Mouse (Mus musculus): ENCODE data around the gene Acr. TPM values are rescaled to one million over a fixed set of nuclear protein-coding genes. Genes with fewer than 3 reads are reported as not detected.

Gene Acr
- polyA plus RNA-seq, 1 experiment from 2014 or later: not detected

DNA sequence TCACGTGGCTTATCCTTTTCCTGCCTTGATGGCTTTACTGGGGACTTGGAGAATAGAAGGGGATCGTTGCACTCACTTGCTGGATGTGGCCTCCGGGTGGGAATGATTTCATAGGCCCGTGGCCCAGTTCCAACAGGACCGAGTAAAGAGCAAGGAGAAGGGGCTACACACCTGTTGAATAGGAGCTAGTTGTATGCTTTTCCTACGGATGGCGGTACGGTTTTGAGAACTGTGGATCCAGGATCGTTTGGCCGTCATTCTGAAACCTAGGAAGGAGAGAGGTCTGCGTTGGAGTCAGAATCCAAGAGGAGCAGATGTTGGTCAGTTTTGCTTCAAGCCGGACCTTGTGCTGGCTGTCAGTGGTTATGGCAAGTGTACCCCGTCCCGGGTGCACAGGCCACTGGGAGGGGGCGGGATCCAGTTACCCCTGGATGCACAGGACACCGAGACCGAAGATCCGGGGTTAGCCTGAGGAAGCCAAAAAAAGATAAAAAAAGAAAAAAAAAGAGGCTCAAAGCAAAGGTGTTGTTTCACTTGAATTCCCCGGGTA is 41.3 kb upstream of the Acr start:
- Histone ChIP-seq H3K27ac (replicated peaks; ENCODE audit: low read depth, low read length) (no peak overlapping the region), H3K4me1 (ENCODE audit: control insufficient read depth, insufficient read depth, low read length) (0 out of 2 replicates have a peak, but pooled peaks cover 4% of the 10 kb centered on the region), H3K9ac (ENCODE audit: low read length) (no peak overlapping the region), H3K27me3 (ENCODE audit: control insufficient read depth, insufficient read depth, low read length) (peaks cover 20% of the 10 kb centered on the region), H3K36me3 (ENCODE audit: control insufficient read depth, insufficient read depth, low read length) (no peaks in the 10 kb centered on the region), H3K4me2 (ENCODE audit: low read depth, severe bottlenecking) (no peak overlapping the region), H3K9me3 (ENCODE audit: control insufficient read depth, low read length) (no peaks in the 10 kb centered on the region), H3K4me3 (ENCODE audit: low read depth, low read length) (no peak overlapping the region)
- no peak for DNase-seq (ENCODE audit: low spot score)
- 90% methylated on average over 19 of the region's 19 CpGs for WGBS
- no peak for ATAC-seq (ENCODE audit: insufficient number of reproducible peaks, low FRiP score, low TSS enrichment, low read depth)

DNA sequence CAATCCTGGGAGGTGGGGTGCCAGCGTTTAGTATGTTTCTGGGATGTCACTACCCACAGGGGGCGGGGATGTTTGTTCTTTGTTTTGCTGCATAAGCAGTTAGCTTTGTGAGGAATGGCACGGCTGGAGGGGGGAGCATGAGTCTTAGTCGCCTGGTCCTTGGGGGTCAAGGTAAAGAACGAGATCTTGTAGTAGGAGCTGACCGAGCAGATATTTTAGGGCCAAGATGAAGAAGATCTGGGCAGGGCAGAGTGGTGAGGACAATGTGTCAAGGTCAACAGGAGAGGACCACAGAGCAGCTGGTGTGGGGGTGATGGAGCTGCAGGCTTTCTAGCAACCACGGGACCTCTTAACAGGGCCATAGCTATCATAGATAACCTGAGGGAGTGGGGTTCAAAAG is 40.7 kb upstream of the Acr start:
- 81% methylated on average over 7 of the region's 7 CpGs for WGBS
- Histone ChIP-seq H3K9me3 (ENCODE audit: control insufficient read depth, low read length) (no peaks in the 10 kb centered on the region), H3K4me1 (ENCODE audit: control insufficient read depth, insufficient read depth, low read length) (peaks cover 7% of the 10 kb centered on the region)

GRCm38 (mm10) chr15:89528201-89528850 is 39.8 kb upstream of the Acr start:
- H3K27ac ChIP-seq (replicated peaks; ENCODE audit: low read depth, low read length): no peak overlapping the region
- H3K36me3 ChIP-seq (ENCODE audit: control insufficient read depth, insufficient read depth, low read length): no peaks in the 10 kb centered on the region
- H3K9me3 ChIP-seq (ENCODE audit: control insufficient read depth, low read length): no peaks in the 10 kb centered on the region
- H3K4me1 ChIP-seq (ENCODE audit: control insufficient read depth, insufficient read depth, low read length): peaks cover 14% of the 10 kb centered on the region
- no peak for DNase-seq (ENCODE audit: low spot score)
- WGBS: 85% methylated on average over 18 of the region's 18 CpGs
- H3K27me3 ChIP-seq (ENCODE audit: control insufficient read depth, insufficient read depth, low read length): peaks cover 11% of the 10 kb centered on the region
- no peak overlapping the region for H3K9ac ChIP-seq (ENCODE audit: low read length)
- no peak overlapping the region for H3K4me2 ChIP-seq (ENCODE audit: low read depth, severe bottlenecking)
- no peak overlapping the region for H3K4me3 ChIP-seq (ENCODE audit: low read depth, low read length)
- ATAC-seq (ENCODE audit: insufficient number of reproducible peaks, low FRiP score, low TSS enrichment, low read depth): no peak

More for the DNA sequence above, 40.7 kb upstream of the Acr start:
- Histone ChIP-seq H3K27me3 (ENCODE audit: control insufficient read depth, insufficient read depth, low read length) (peaks cover 20% of the 10 kb centered on the region), H3K4me2 (ENCODE audit: low read depth, severe bottlenecking) (no peak overlapping the region), H3K27ac (replicated peaks; ENCODE audit: low read depth, low read length) (no peak overlapping the region), H3K36me3 (ENCODE audit: control insufficient read depth, insufficient read depth, low read length) (no peaks in the 10 kb centered on the region), H3K4me3 (ENCODE audit: low read depth, low read length) (no peak overlapping the region), H3K9ac (ENCODE audit: low read length) (no peak overlapping the region)
- DNase-seq (ENCODE audit: low spot score): no peak
- ATAC-seq (ENCODE audit: insufficient number of reproducible peaks, low FRiP score, low TSS enrichment, low read depth): no peak

DNA sequence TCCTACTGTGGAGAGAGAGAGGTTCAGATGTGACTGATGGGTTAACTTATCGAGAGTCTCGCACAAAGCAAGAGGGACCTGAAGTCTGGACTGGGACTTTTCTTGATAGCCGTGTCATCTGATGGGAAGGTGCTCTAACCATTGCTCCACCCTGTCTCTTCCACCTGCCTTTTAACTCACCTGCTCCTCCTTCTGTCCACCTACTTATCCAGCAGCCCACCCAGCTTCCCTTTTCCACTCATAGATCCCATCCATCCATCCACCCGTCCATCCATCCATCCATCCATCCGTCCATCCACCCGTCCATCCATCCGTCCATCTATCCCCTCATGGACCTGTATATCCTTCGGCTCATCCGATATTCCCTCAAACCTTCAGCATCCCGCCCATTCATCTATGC is 39.2 kb upstream of the Acr start:
- Histone ChIP-seq H3K9ac (ENCODE audit: low read length) (no peak overlapping the region), H3K36me3 (ENCODE audit: control insufficient read depth, insufficient read depth, low read length) (no peaks in the 10 kb centered on the region), H3K9me3 (ENCODE audit: control insufficient read depth, low read length) (no peaks in the 10 kb centered on the region), H3K4me2 (ENCODE audit: low read depth, severe bottlenecking) (no peak overlapping the region), H3K27me3 (ENCODE audit: control insufficient read depth, insufficient read depth, low read length) (peaks cover 9% of the 10 kb centered on the region), H3K4me3 (ENCODE audit: low read depth, low read length) (no peak overlapping the region), H3K27ac (replicated peaks; ENCODE audit: low read depth, low read length) (no peak overlapping the region), H3K4me1 (ENCODE audit: control insufficient read depth, insufficient read depth, low read length) (peaks cover 14% of the 10 kb centered on the region)
- DNase-seq (ENCODE audit: low spot score) (no peak), ATAC-seq (ENCODE audit: insufficient number of reproducible peaks, low FRiP score, low TSS enrichment, low read depth) (no peak)
- WGBS: 94% methylated on average over 10 of the region's 10 CpGs

DNA sequence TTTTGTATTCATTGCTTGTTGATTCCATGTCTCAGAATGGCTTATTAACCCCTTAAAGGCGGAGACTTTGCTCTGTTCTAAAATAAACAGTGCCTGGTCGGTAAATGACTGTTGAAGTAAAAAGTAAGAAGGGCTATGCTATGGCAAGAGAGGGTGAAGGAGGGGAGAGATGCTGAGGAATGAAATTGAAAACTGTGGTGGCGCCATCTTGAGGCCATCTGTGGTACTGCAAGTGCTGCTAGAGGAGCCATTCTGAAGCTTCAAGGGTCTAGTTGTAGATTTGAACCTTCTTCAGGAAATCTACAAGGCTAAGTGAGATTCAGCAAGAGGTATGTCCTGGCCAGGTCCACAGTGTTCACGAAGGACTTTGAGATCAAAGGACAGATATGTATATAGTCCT is 37.8 kb upstream of the Acr start:
- Histone ChIP-seq H3K4me3 (ENCODE audit: low read depth, low read length) (no peak overlapping the region), H3K9me3 (ENCODE audit: control insufficient read depth, low read length) (no peaks in the 10 kb centered on the region), H3K27ac (replicated peaks; ENCODE audit: low read depth, low read length) (no peak overlapping the region), H3K4me1 (ENCODE audit: control insufficient read depth, insufficient read depth, low read length) (peaks cover 10% of the 10 kb centered on the region), H3K27me3 (ENCODE audit: control insufficient read depth, insufficient read depth, low read length) (no peaks in the 10 kb centered on the region), H3K9ac (ENCODE audit: low read length) (no peak overlapping the region), H3K4me2 (ENCODE audit: low read depth, severe bottlenecking) (no peak overlapping the region), H3K36me3 (ENCODE audit: control insufficient read depth, insufficient read depth, low read length) (no peaks in the 10 kb centered on the region)
- no peak for ATAC-seq (ENCODE audit: insufficient number of reproducible peaks, low FRiP score, low TSS enrichment, low read depth)
- WGBS: 6% methylated on average over 4 of the region's 4 CpGs
- DNase-seq (ENCODE audit: low spot score): peak; percentile 84

GRCm38 (mm10) chr15:89531399-89531798 is 36.7 kb upstream of the Acr start:
- 89% methylated on average over 5 of the region's 5 CpGs for WGBS
- no peak overlapping the region for H3K4me2 ChIP-seq (ENCODE audit: low read depth, severe bottlenecking)
- H3K4me1 ChIP-seq (ENCODE audit: control insufficient read depth, insufficient read depth, low read length): peaks cover 10% of the 10 kb centered on the region
- H3K4me3 ChIP-seq (ENCODE audit: low read depth, low read length): no peak overlapping the region
- no peak for ATAC-seq (ENCODE audit: insufficient number of reproducible peaks, low FRiP score, low TSS enrichment, low read depth)
- H3K9me3 ChIP-seq (ENCODE audit: control insufficient read depth, low read length): no peaks in the 10 kb centered on the region
- no peak overlapping the region for H3K9ac ChIP-seq (ENCODE audit: low read length)
- no peaks in the 10 kb centered on the region for H3K36me3 ChIP-seq (ENCODE audit: control insufficient read depth, insufficient read depth, low read length)
- H3K27me3 ChIP-seq (ENCODE audit: control insufficient read depth, insufficient read depth, low read length): no peaks in the 10 kb centered on the region
- no peak for DNase-seq (ENCODE audit: low spot score)
- H3K27ac ChIP-seq (replicated peaks; ENCODE audit: low read depth, low read length): no peak overlapping the region

GRCm38 (mm10) chr15:89532026-89532923 is 35.9 kb upstream of the Acr start:
- DNase-seq (ENCODE audit: low spot score) (peak; percentile 85), ATAC-seq (ENCODE audit: insufficient number of reproducible peaks, low FRiP score, low TSS enrichment, low read depth) (peak; percentile 46; the same call in 1 of the 2 replicates)
- H3K4me1 ChIP-seq (ENCODE audit: control insufficient read depth, insufficient read depth, low read length): peaks cover 10% of the 10 kb centered on the region
- H3K4me3 ChIP-seq (ENCODE audit: low read depth, low read length): peak overlapping the region; percentile 23
- H3K9me3 ChIP-seq (ENCODE audit: control insufficient read depth, low read length): no peaks in the 10 kb centered on the region
- no peaks in the 10 kb centered on the region for H3K36me3 ChIP-seq (ENCODE audit: control insufficient read depth, insufficient read depth, low read length)
- H3K9ac ChIP-seq (ENCODE audit: low read length): peak overlapping the region; percentile 30; the same call in 1 of the 2 replicates
- 24% methylated on average over 29 of the region's 29 CpGs for WGBS
- no peak overlapping the region for H3K27ac ChIP-seq (replicated peaks; ENCODE audit: low read depth, low read length)
- no peaks in the 10 kb centered on the region for H3K27me3 ChIP-seq (ENCODE audit: control insufficient read depth, insufficient read depth, low read length)
- peak overlapping the region; percentile 56 for H3K4me2 ChIP-seq (ENCODE audit: low read depth, severe bottlenecking)

Measured in limb, embryonic 11.5 days (tissue).